18 mouse cellular contexts compared by ENCODE assay signal in genomic region chr19:6947742-6948141, GRCm38 (mm10). TPM values are rescaled to one million over a fixed set of nuclear protein-coding genes. Genes with fewer than 3 reads are reported as not detected.
"Had no signal": no experiment of that assay in that cellular context is flagged by ENCODE, and none has a peak within 500 bp of the region (broad histone marks: within the 10 kb centered on the region; RNA-seq: fewer than 3 reads in every experiment).

No protein-coding gene starts in this region.

- H3K9me3 ChIP-seq: limb, embryonic 12.5 days; liver, embryonic 15.5 days; midbrain, embryonic 10.5 days; neural tube, embryonic 13.5 days had no signal

- H3K27me3 ChIP-seq: limb, embryonic 12.5 days; liver, embryonic 15.5 days; neural tube, embryonic 13.5 days had no signal

- ATAC-seq: lung, postnatal 0 days had no signal

- H3K4me3 ChIP-seq: limb, embryonic 12.5 days; liver, embryonic 15.5 days; midbrain, embryonic 10.5 days; myocyte; neural tube, embryonic 13.5 days had no signal

- H3K4me2 ChIP-seq: limb, embryonic 12.5 days; liver, embryonic 15.5 days; neural tube, embryonic 13.5 days had no signal

- H3K36me3 ChIP-seq: liver, embryonic 15.5 days had no signal

- DNase-seq: kidney, adult 8-10 months; kidney, postnatal 36 days; layer of hippocampus, adult 9-11 months; layer of hippocampus, postnatal 36 days; lung, adult 2 months; midbrain, embryonic 14.5 days; retina, postnatal 1 day; right cerebral cortex, postnatal 4 days; spleen, adult 18-20 months; thymus, adult 18-20 months; thymus, postnatal 14 days had no signal

- H3K9ac ChIP-seq: limb, embryonic 12.5 days; liver, embryonic 15.5 days; neural tube, embryonic 13.5 days had no signal

- H3K27ac ChIP-seq: liver, embryonic 15.5 days; midbrain, embryonic 10.5 days; neural tube, embryonic 13.5 days had no signal

RNA-seq across cellular contexts. Expression of gene Catsperz, which starts 22.6 kb away (rescaled TPM):
- polyA plus RNA-seq: liver, adult 2 months had no signal
